Mouse (Mus musculus) hindbrain, embryonic 12.5 days (tissue): ENCODE measurements around the gene Scaf8. TPM values are rescaled to one million over a fixed set of nuclear protein-coding genes. Genes with fewer than 3 reads are reported as not detected.
A peak's percentile ranks its signal among the peaks of the same experiment; 100 is the strongest.

ENCODE experiments used
- ATAC-seq: fragments of 200-750 bp; cut with Nextera tagmentation; 2 replicates; pipeline ENCODE4 v1.8.0; 2017; ENCODE audit warnings: moderate TSS enrichment; ENCODE audit not compliant: low FRiP score
- H3K27ac ChIP-seq: fragments of 300-500 bp; sonication (generic); 2 replicates; pipeline ENCODE4 v1.5.1; 2016; ENCODE audit warnings: mild to moderate bottlenecking
- H3K27me3 ChIP-seq: fragments of 300-500 bp; sonication (generic); 2 replicates; pipeline ENCODE4 v1.6.1; 2016; ENCODE audit warnings: mild to moderate bottlenecking
- H3K36me3 ChIP-seq: fragments of 300-500 bp; sonication (generic); 2 replicates; pipeline ENCODE4 v1.6.1; 2016; ENCODE audit warnings: mild to moderate bottlenecking
- H3K4me1 ChIP-seq: fragments of 300-500 bp; sonication (generic); 2 replicates; pipeline ENCODE4 v1.6.1; 2016
- H3K4me2 ChIP-seq: fragments of 300-500 bp; sonication (generic); replicated peaks from 2 replicates; pipeline ENCODE4 v1.6.1; 2016; ENCODE audit warnings: mild to moderate bottlenecking
- H3K4me3 ChIP-seq: fragments of 300-500 bp; sonication (generic); 2 replicates; pipeline ENCODE4 v1.5.1; 2016; ENCODE audit warnings: mild to moderate bottlenecking
- H3K9ac ChIP-seq: fragments of 300-500 bp; sonication (generic); 2 replicates; pipeline ENCODE4 v1.6.1; 2016; ENCODE audit warnings: mild to moderate bottlenecking, moderate library complexity
- H3K9me3 ChIP-seq: fragments of 300-500 bp; sonication (generic); replicated peaks from 2 replicates; pipeline ENCODE4 v1.6.1; 2016; ENCODE audit warnings: mild to moderate bottlenecking
- WGBS: fragments of 180-500 bp; shearing (Covaris S2); methylation state at CpG from one replicate; pipeline ENCODE4 v1.1.7; 2016; 5-methylcytosine and 5-hydroxymethylcytosine counted together
- polyA plus RNA-seq: library from polyadenylated mRNA; unstranded; fragments of >200 nt; fragmentation: Nextera tagmentation; extraction: Ambion mirVana; gene quantifications from 2 replicates; pipeline ENCODE4 v1.2.1, GENCODE M21; 2016

Scaf8 gene
- polyA plus RNA-seq, 1 experiment from 2014 or later, result 29.6 TPM

GRCm38 (mm10) chr17:3246665-3247370 is 132.0 kb downstream of the Scaf8 start:
- WGBS, result 33% methylated on average over 7 of the region's 7 CpGs
- Histone ChIP-seq H3K4me2 (no peak overlapping the region), H3K36me3 (peaks cover 7% of the 10 kb centered on the region), H3K27ac (peak overlapping the region; percentile 85), H3K4me1 (peaks cover 50% of the 10 kb centered on the region), H3K9me3 (no peaks in the 10 kb centered on the region), H3K27me3 (no peaks in the 10 kb centered on the region), H3K4me3 (no peak overlapping the region), H3K9ac (peak overlapping the region; percentile 1; the same call in 1 of the 2 replicates)
- ATAC-seq, result peak; percentile 88

Other genes starting within 250 kb of the Scaf8 start
- gene Tiam2, start 211.6 kb downstream of the Scaf8 start, polyA plus RNA-seq, result 10.6 and 12.0 TPM in 2 replicates